Mouse (Mus musculus) heart, adult 2 months (tissue): ENCODE results near the gene Nfasc.

Experiments
- CTCF ChIP-seq: fragments of 200-600 bp; IDR thresholded peaks from 2 replicates; pipeline ENCODE4 v1.8.1; 2022; ENCODE audit warnings: antibody characterized with exemption, mild to moderate bottlenecking, moderate library complexity
- EP300 ChIP-seq: fragments of 200-500 bp; IDR thresholded peaks from 2 replicates; pipeline ENCODE4 v1.6.1; 2011; ENCODE audit warnings: low read depth, low read length, control low read depth; ENCODE audit not compliant: insufficient read depth
- POLR2A ChIP-seq: fragments of 200-500 bp; IDR thresholded peaks from 2 replicates; pipeline ENCODE4 v1.6.1; 2011; ENCODE audit warnings: mild to moderate bottlenecking, low read depth, low read length, control low read depth; ENCODE audit not compliant: insufficient read depth

DNA sequence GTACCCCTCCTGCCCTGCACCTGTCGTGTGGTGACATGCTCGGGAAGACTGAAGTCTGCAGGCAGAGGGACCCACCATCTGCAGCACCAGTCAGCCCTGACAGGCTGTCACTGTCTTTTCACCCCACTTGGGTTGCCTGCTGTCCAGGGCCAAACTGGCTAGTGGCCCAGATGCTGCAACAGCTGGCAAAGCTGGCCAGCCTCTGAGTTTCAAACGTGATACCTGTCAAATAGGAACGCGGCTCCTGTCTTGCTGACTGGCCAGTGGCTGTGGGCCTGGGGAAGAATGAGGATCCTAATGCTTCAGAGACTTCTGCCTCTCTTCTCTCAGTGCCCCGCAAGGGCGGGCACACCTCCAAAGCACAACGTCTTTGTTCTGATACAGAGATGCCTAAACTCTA is 197.8 kb downstream of the Nfasc start:
- TF ChIP-seq EP300 (no peak), CTCF (no peak), POLR2A (no peak)
